Mouse (Mus musculus): ENCODE data around the gene Ranbp17.

DNA sequence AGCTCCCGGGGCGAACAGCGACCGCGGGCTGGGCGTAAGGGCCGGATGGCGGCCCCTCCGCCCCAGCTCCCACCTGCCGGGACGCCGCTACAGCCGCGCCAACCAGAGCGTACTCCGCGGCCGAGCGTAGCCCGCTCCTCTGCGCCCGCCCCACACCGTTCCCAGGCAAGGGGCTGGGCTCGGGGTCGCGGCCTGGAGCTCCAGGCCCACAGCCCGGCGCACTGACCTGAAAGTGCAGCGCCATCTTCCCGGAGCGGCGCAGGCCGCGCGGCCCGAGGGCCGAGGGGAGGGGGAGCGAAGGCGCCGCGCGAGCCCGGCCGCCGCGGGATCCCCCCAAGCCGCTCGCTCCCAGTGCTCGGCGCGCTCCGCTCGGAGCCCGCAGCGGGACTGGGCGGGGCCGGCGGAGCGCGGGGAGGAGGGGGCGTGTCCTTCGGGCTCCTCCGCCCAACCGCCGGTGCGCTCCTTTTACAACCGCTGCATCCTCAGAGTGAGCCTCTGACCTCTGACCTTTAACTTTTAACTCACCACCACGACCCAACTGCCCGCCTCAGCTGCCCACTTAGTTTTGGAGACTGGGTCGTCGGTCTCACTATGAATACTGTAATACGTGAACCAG lies at the start of gene Ranbp17:
- TF ChIP-seq CTCF (conservative IDR thresholded peaks at IDR 0.05; ENCODE audit: low read length): no peak
- TF ChIP-seq NANOG (IDR thresholded peaks at IDR 0.05; ENCODE audit: borderline replicate concordance, low read length): no peak

Data from E14TG2a.4 (cell line).